Mouse (Mus musculus) myocyte (in vitro differentiated cells): ENCODE results near the gene Wrnip1. TPM values are rescaled to one million over a fixed set of nuclear protein-coding genes. Genes with fewer than 3 reads are reported as not detected.

Experiments used
- H3K27me3 ChIP-seq: one replicate; pipeline ENCODE4 v1.6.1; 2011; ENCODE audit not compliant: control insufficient read depth, insufficient read depth, insufficient read length
- H3K36me3 ChIP-seq: one replicate; pipeline ENCODE4 v1.6.1; 2011; ENCODE audit not compliant: control insufficient read depth, insufficient read depth
- H3K4me2 ChIP-seq: one replicate; pipeline ENCODE4 v1.6.1; 2011; ENCODE audit warnings: low read depth, control low read depth
- H3K4me3 ChIP-seq: one replicate; pipeline ENCODE4 v1.5.1; 2011; ENCODE audit warnings: mild to moderate bottlenecking, control low read depth, moderate library complexity
- H3K79me2 ChIP-seq: one replicate; pipeline ENCODE4 v1.6.1; 2011; ENCODE audit not compliant: control insufficient read depth, insufficient read depth
- H3ac ChIP-seq: one replicate; pipeline ENCODE4 v1.6.1; 2011; ENCODE audit not compliant: control insufficient read depth, insufficient read length
- CEBPB ChIP-seq: IDR thresholded peaks from 2 replicates; pipeline ENCODE4 v1.6.1; 2011; ENCODE audit warnings: mild to moderate bottlenecking, moderate library complexity; ENCODE audit not compliant: poor library complexity, insufficient read depth, severe bottlenecking
- E2F4 ChIP-seq: IDR thresholded peaks from one replicate; pipeline ENCODE4 v1.6.1; 2011; ENCODE audit warnings: mild to moderate bottlenecking, control low read depth, moderate library complexity; ENCODE audit not compliant: insufficient read depth
- MAX ChIP-seq: IDR thresholded peaks from one replicate; pipeline ENCODE4 v1.6.1; 2011; ENCODE audit warnings: low read depth, mild to moderate bottlenecking, control low read depth
- MYOD1 ChIP-seq, 3 experiments: IDR thresholded peaks; one replicate each; pipeline ENCODE4 v1.6.1; 2011; ENCODE audit warnings: control low read depth in 2 of 3, low read depth in 2 of 3, mild to moderate bottlenecking in 2 of 3, moderate library complexity in 1 of 3; ENCODE audit not compliant: insufficient read length in 2 of 3, control insufficient read depth in 1 of 3
- MYOG ChIP-seq, 3 experiments: IDR thresholded peaks; one replicate each; pipeline ENCODE4 v1.6.1; 2011; ENCODE audit warnings: control low read depth in 2 of 3, low read depth in 2 of 3, mild to moderate bottlenecking in 2 of 3; ENCODE audit not compliant: insufficient read length in 2 of 3, control insufficient read depth in 1 of 3, insufficient read depth in 1 of 3
- POLR2A ChIP-seq: IDR thresholded peaks from one replicate; pipeline ENCODE4 v1.6.1; 2011; ENCODE audit warnings: low read depth, mild to moderate bottlenecking, control low read depth, moderate library complexity; ENCODE audit not compliant: insufficient read length
- POLR2AphosphoS2 ChIP-seq: IDR thresholded peaks from one replicate; pipeline ENCODE4 v1.6.1; 2011; ENCODE audit warnings: low read depth, control low read depth; ENCODE audit not compliant: insufficient read length
- REST ChIP-seq: IDR thresholded peaks from one replicate; pipeline ENCODE4 v1.6.1; 2011; ENCODE audit warnings: mild to moderate bottlenecking, control low read depth, moderate library complexity; ENCODE audit not compliant: insufficient read depth, insufficient read length
- SRF ChIP-seq: IDR thresholded peaks from one replicate; pipeline ENCODE4 v1.6.1; 2011; ENCODE audit warnings: low read depth; ENCODE audit not compliant: control insufficient read depth, insufficient read length
- TCF12 ChIP-seq: IDR thresholded peaks from one replicate; pipeline ENCODE4 v1.6.1; 2011; ENCODE audit warnings: mild to moderate bottlenecking, control low read depth; ENCODE audit not compliant: poor library complexity, insufficient read depth, severe bottlenecking
- TCF3 ChIP-seq: IDR thresholded peaks from one replicate; pipeline ENCODE4 v1.6.1; 2011; ENCODE audit warnings: low read depth, control low read depth; ENCODE audit not compliant: insufficient read length
- USF1 ChIP-seq: IDR thresholded peaks from one replicate; pipeline ENCODE4 v1.6.1; 2011; ENCODE audit warnings: low read depth, mild to moderate bottlenecking, control low read depth, moderate library complexity
- polyA plus RNA-seq: library from polyadenylated mRNA; unstranded; fragments of >200 nt; fragmentation: generic; extraction: Trizol; gene quantifications from one replicate; pipeline ENCODE4 v1.2.1, GENCODE M21; 2012; ENCODE audit warnings: missing spikeins

Wrnip1 gene
- polyA plus RNA-seq, 1 experiment = 22.4 TPM

- TF ChIP-seq POLR2A = no peak
- no peak for TF ChIP-seq SRF
- TF ChIP-seq POLR2AphosphoS2 = no peak
- no peak for TF ChIP-seq REST
- no peak for TF ChIP-seq MAX
- TF ChIP-seq MYOG (IDR thresholded peaks at IDR 0.05; ENCODE audit: control insufficient read depth in 1 of 3, insufficient read depth in 1 of 3, insufficient read length in 2 of 3, low read depth in 2 of 3) = no peak
- no peak for TF ChIP-seq CEBPB
- no peak for TF ChIP-seq TCF3
- no peak for TF ChIP-seq MYOD1 (IDR thresholded peaks at IDR 0.05; ENCODE audit: control insufficient read depth in 1 of 3, insufficient read length in 2 of 3, low read depth in 2 of 3)
- no peak for TF ChIP-seq TCF12
- no peak overlapping the region for H3ac ChIP-seq
- no peak overlapping the region for H3K4me2 ChIP-seq
- H3K36me3 ChIP-seq = no peaks in the 10 kb centered on the region
- no peaks in the 10 kb centered on the region for H3K79me2 ChIP-seq
- H3K4me3 ChIP-seq = no peak overlapping the region
- no peaks in the 10 kb centered on the region for H3K27me3 ChIP-seq
Measured at GRCm38 (mm10) chr13:32828886-32829285, 27.0 kb downstream of the Wrnip1 start.

GRCm38 (mm10) chr13:32831505-32832273, 29.9 kb downstream of the Wrnip1 start:
- Histone ChIP-seq H3K4me2 (no peak overlapping the region), H3ac (no peak overlapping the region), H3K4me3 (no peak overlapping the region), H3K36me3 (no peaks in the 10 kb centered on the region), H3K27me3 (no peaks in the 10 kb centered on the region), H3K79me2 (no peaks in the 10 kb centered on the region)
- TF ChIP-seq USF1 = no peak
- TF ChIP-seq MAX = no peak
- no peak for TF ChIP-seq POLR2A
- no peak for TF ChIP-seq REST
- no peak for TF ChIP-seq MYOD1 (IDR thresholded peaks at IDR 0.05; ENCODE audit: control insufficient read depth in 1 of 3, insufficient read length in 2 of 3, low read depth in 2 of 3)
- no peak for TF ChIP-seq SRF
- no peak for TF ChIP-seq TCF12
- TF ChIP-seq POLR2AphosphoS2 = no peak
- no peak for TF ChIP-seq CEBPB
- no peak for TF ChIP-seq TCF3
- no peak for TF ChIP-seq MYOG (IDR thresholded peaks at IDR 0.05; ENCODE audit: control insufficient read depth in 1 of 3, insufficient read depth in 1 of 3, insufficient read length in 2 of 3, low read depth in 2 of 3)
- TF ChIP-seq E2F4 = no peak

GRCm38 (mm10) chr13:32832776-32833175, 30.9 kb downstream of the Wrnip1 start:
- TF ChIP-seq CEBPB (no peak), TCF3 (no peak), REST (no peak), POLR2AphosphoS2 (no peak), POLR2A (no peak), USF1 (no peak), MYOD1 (IDR thresholded peaks at IDR 0.05; ENCODE audit: control insufficient read depth in 1 of 3, insufficient read length in 2 of 3, low read depth in 2 of 3) (no peak), TCF12 (no peak), E2F4 (no peak), SRF (no peak), MAX (no peak), MYOG (IDR thresholded peaks at IDR 0.05; ENCODE audit: control insufficient read depth in 1 of 3, insufficient read depth in 1 of 3, insufficient read length in 2 of 3, low read depth in 2 of 3) (no peak)
- Histone ChIP-seq H3K27me3 (no peaks in the 10 kb centered on the region), H3K79me2 (no peaks in the 10 kb centered on the region), H3K36me3 (no peaks in the 10 kb centered on the region), H3ac (no peak overlapping the region), H3K4me2 (no peak overlapping the region), H3K4me3 (no peak overlapping the region)

- Histone ChIP-seq H3K4me2 (no peak overlapping the region), H3K27me3 (no peaks in the 10 kb centered on the region), H3K36me3 (no peaks in the 10 kb centered on the region), H3K4me3 (no peak overlapping the region), H3K79me2 (no peaks in the 10 kb centered on the region), H3ac (no peak overlapping the region)
- TF ChIP-seq REST = no peak
- no peak for TF ChIP-seq POLR2AphosphoS2
- TF ChIP-seq TCF3 = no peak
- no peak for TF ChIP-seq POLR2A
- no peak for TF ChIP-seq MYOG (IDR thresholded peaks at IDR 0.05; ENCODE audit: control insufficient read depth in 1 of 3, insufficient read depth in 1 of 3, insufficient read length in 2 of 3, low read depth in 2 of 3)
- TF ChIP-seq E2F4 = no peak
- TF ChIP-seq CEBPB = no peak
- no peak for TF ChIP-seq MYOD1 (IDR thresholded peaks at IDR 0.05; ENCODE audit: control insufficient read depth in 1 of 3, insufficient read length in 2 of 3, low read depth in 2 of 3)
Measured at GRCm38 (mm10) chr13:32833237-32833636, 31.4 kb downstream of the Wrnip1 start.
